Comparison of ENCODE assay signal across 12 mouse cellular contexts in genomic region chr10:38364876-38365275, GRCm38 (mm10).
"Had no signal": no experiment of that assay in that cellular context is flagged by ENCODE, and none has a peak within 500 bp of the region (broad histone marks: within the 10 kb centered on the region; RNA-seq: fewer than 3 reads in every experiment).

No protein-coding gene starts in this region.

- DNase-seq: lung, adult 2 months; lung, postnatal 10 days; lung, postnatal 4 days; midbrain, embryonic 14.5 days; retina, postnatal 1 day; right cerebral cortex, adult 18-20 months; right cerebral cortex, postnatal 25 days; right cerebral cortex, postnatal 4 days; spleen, adult 18-20 months; thymus, adult 2 months; thymus, postnatal 25 days; thymus, postnatal 4 days had no signal
